Mouse (Mus musculus) c-Kit-negative CD71-positive TER-119-positive erythroid progenitor cells, embryonic 14.5 days (primary cell): ENCODE results near the gene Fpgs.

Experiments
- DNase-seq: peaks from one replicate; pipeline ENCODE4 v3.0.0-alpha.2; 2013; ENCODE audit warnings: low read depth, low spot score

The Fpgs gene

DNA sequence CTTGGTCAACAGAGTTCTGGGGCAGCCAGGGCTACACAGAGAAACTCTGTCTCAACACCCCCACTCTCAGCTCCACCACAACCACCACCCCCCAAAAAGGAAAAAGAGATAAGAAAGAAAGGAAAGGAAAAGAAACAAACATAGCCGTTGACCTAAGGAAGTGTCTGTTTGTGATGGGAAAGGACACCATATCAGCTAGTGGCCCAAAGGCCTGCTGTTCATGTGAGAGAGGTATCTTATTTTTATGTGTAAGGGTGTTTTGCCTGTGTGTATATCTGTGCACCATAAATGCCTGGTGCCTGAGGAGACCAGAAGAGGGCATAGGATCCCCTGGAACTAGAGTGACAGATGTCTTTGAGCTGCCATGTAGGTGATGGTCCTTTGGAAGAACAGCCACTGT lies 64.3 kb downstream of the Fpgs start:
- no peak for DNase-seq

DNA sequence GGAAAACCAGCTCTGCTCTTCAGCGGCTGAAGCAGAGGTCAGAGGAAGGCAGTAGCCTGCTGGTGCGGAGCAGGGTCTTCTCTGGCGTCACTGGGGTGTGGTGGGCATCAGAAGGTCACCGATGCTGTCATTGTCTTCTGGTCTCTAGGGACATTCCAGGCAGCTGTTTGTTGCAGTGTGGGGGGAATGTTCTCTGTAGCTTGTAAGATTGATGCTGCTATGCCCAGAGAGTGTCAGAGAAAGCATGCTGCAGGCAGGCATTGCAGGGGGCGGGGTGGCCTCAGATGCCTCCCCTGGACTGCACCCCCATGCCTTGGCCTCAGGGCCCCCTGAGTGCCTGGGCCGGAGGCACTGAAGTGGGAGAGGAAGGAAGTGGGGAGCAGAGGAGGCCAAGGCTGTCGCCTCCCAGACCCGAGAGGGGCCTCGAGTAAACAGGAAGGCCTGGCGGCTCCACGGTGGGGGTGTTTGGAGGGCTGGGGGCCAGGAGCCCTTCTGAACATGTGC lies 66.1 kb downstream of the Fpgs start:
- no peak for DNase-seq

DNA sequence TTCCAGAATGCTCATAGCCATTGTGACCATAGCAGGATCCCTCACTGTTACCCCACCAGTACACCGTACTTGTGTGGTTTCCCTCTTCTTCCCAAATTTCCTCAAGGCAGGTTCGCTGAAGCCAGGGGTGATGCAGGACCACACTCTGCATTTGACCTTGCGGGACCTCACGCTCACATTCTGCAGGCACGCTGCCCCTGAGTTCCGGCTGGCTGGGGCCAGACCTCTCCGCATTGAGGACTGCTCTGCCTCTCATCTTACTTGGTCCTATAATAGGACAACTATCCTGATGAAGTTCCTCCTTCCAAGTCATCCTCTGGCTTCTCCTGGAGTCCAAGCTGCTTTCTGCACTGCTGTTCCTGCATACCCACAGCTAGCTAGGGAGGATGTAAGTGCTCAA lies 67.3 kb downstream of the Fpgs start:
- no peak for DNase-seq

DNA sequence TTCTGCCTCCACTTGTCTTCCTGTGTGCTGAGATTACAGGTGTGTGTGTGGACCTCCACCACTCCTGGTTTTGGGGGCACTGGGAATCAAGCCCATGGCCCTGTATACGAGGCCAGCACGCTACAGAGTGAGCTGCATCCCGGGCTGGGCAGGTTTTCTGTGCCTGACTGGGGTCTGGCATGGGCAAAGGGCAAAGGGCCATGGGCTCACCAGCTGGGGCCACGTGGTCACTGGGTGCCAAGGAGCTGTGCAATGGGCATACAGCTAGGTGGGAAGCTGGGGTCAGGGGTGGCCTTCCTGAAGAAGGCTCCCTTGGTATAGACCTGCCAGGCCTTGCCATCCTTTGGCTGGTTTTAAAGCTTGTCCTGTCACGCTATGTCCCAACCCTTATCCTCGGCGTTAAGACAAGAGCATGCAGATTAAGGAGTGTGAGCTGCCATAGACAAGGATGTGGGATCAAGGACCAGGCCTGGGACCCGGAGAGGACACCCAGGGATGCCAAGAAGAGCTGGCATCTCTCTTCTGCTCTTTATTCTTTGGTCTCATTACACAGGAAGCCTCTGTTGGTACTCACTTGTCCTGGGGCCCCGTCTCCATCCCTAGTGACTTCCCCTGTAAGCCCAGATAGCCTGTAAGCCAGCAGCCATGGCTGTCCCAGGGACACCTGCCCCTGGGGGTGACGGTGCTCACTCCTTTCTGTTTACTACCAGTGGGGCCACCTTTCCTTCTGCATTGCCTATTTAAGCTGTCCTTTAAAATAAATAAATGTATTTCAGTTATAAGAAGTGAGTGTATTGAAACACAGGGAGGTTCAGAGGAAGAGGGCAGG lies 69.5 kb downstream of the Fpgs start:
- DNase-seq, result no peak

DNA sequence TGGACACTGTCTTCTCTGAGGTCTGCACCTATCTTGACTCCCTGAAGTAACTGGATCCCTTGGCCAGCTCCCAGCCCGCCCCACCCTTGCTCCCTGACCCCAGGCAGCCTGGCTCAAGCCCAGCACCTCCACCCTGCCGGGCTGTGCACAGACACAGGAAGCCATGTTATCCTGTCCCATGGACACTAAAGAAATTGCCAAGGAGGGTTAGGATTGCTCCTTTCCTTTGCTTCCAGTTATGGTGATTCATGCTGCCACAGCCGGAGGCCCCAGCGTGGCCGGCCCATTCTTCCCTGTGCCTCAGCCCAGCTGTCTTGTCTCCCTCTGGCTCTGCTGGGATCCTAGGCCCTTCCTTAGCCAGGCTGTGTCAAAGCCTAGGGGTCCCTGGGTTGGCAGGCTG lies 70.3 kb downstream of the Fpgs start:
- DNase-seq, result no peak
